Mouse (Mus musculus): ENCODE data around the gene Klf13. TPM values are rescaled to one million over a fixed set of nuclear protein-coding genes. Genes with fewer than 3 reads are reported as not detected.

Gene Klf13
- polyA plus RNA-seq, 1 experiment from 2014 or later = 32.3 TPM

DNA sequence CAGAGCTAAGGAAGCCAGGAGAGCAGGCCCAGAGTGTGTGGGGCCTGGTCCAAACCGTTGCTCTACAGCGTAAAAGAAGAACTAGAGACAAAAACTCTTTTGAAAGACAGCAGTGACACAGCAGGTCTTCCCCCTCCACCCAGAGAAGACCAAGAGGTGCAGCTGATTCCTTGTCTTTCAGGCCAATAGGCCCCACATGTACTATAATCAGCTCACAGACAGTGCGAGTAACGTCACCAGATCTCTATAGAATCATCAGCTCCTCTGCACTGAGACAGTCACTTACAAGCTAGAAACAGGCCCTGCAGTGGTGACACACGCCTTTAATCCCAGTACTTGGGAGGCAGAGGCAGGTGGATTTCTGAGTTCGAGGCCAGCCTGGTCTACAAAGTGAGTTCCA is 4.8 kb downstream of the Klf13 start:
- Histone ChIP-seq H3K9ac (no peak overlapping the region), H3K27ac (no peak overlapping the region), H3K9me3 (no peaks in the 10 kb centered on the region), H3K27me3 (replicated peaks) (no peaks in the 10 kb centered on the region), H3K4me2 (no peak overlapping the region), H3K36me3 (no peaks in the 10 kb centered on the region), H3K4me1 (peaks cover 12% of the 10 kb centered on the region; the same call in 1 of the 2 replicates), H3K4me3 (replicated peaks) (no peak overlapping the region)
- 78% methylated on average over 6 of the region's 6 CpGs for WGBS
- ATAC-seq (ENCODE audit: insufficient read depth, low FRiP score, low read depth) = no peak

DNA sequence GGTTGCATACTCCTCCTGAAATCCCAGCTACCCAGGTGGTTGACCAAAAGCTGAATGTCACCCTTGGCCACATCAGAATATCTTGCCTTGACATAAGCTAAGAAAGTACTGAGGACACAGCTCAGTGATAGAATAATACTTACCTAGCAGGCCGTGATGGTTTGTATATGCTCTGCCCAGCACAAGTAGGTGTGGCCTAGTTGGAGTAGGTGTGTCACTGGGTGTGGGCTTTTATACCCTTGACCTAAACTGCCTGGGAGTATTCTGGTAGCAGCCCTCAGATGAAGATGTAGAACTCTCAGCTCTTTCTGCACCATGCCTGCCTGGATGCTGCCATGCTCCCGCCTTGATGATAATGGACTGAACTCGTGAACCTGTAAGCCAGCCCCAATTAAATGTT is 6.3 kb downstream of the Klf13 start:
- Histone ChIP-seq H3K9ac (no peak overlapping the region), H3K4me2 (no peak overlapping the region), H3K36me3 (no peaks in the 10 kb centered on the region), H3K27me3 (replicated peaks) (no peaks in the 10 kb centered on the region), H3K27ac (no peak overlapping the region), H3K4me1 (peaks cover 12% of the 10 kb centered on the region; the same call in 1 of the 2 replicates), H3K4me3 (replicated peaks) (no peak overlapping the region), H3K9me3 (no peaks in the 10 kb centered on the region)
- no peak for ATAC-seq (ENCODE audit: insufficient read depth, low FRiP score, low read depth)
- 82% methylated on average over 3 of the region's 3 CpGs for WGBS

DNA sequence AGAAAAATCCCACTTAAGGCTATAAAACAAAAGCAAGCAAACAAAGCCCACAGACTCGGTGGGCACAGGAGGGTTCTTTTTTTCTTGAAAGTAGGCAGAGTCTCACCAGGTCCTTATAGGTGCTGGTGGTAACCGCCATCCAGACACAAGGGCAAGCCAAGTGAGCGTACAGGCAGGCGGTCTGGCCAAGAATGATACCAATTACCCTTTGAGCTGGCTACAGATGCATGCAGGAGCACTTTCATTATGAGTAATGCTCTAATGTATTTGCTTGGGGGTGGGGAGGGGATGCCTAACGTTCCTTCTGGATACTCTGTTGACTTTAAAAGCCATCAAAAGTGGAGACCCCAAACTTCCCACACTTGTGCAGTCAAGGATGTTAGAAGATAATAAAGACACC is 7.9 kb downstream of the Klf13 start:
- no peak overlapping the region for H3K27ac ChIP-seq
- no peaks in the 10 kb centered on the region for H3K9me3 ChIP-seq
- no peak overlapping the region for H3K4me2 ChIP-seq
- H3K36me3 ChIP-seq = no peaks in the 10 kb centered on the region
- 81% methylated on average over 5 of the region's 5 CpGs for WGBS
- peaks cover 14% of the 10 kb centered on the region for H3K4me1 ChIP-seq
- no peak overlapping the region for H3K4me3 ChIP-seq (replicated peaks)
- no peak for ATAC-seq (ENCODE audit: insufficient read depth, low FRiP score, low read depth)
- H3K27me3 ChIP-seq (replicated peaks) = no peaks in the 10 kb centered on the region
- H3K9ac ChIP-seq = no peak overlapping the region

DNA sequence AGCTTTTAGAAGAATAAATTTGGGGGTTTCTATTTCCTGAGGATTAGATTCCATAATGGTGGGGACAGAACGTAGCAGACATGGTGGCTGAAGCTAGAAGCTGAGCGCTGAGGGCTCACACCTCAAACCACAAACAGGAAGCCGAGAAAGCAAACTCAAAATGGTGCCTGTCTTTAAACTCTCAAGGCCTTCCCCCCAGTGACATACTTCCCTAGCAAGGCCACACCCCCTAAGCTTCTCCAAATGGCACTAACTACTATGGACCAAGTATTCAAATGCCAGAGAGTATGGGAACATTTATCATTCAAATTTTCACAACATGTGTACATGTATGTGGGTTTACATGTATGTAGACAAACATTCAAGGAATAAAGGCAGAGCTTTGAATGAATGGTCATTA is 8.6 kb downstream of the Klf13 start:
- H3K36me3 ChIP-seq = no peaks in the 10 kb centered on the region
- peaks cover 14% of the 10 kb centered on the region for H3K4me1 ChIP-seq
- whole genome bisulfite sequencing = 81% methylated on average over 3 of the region's 3 CpGs
- no peak overlapping the region for H3K9ac ChIP-seq
- H3K27me3 ChIP-seq (replicated peaks) = no peaks in the 10 kb centered on the region
- H3K4me3 ChIP-seq (replicated peaks) = no peak overlapping the region
- no peaks in the 10 kb centered on the region for H3K9me3 ChIP-seq
- no peak overlapping the region for H3K27ac ChIP-seq
- no peak for ATAC-seq (ENCODE audit: insufficient read depth, low FRiP score, low read depth)
- no peak overlapping the region for H3K4me2 ChIP-seq

DNA sequence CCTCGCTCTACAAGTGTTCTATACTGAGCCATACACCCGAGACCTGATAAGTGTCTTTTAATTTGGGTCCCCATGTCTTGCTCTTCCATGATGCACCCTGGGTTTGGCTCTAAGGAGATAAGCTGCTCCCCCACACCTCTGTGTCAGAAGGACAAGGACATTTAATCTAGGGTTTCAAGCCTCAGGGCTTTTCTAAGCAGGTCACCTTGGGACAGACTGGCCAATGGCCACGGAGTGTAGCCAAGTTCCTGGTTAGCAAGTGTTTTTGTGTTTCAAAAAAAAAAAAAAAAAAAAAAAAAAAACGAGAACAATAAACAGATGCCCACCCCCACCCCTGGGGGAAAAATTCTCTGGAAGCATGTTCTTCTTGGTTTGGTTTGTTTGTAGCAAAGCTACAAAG is 9.6 kb downstream of the Klf13 start:
- 86% methylated on average over 4 of the region's 4 CpGs for WGBS

DNA sequence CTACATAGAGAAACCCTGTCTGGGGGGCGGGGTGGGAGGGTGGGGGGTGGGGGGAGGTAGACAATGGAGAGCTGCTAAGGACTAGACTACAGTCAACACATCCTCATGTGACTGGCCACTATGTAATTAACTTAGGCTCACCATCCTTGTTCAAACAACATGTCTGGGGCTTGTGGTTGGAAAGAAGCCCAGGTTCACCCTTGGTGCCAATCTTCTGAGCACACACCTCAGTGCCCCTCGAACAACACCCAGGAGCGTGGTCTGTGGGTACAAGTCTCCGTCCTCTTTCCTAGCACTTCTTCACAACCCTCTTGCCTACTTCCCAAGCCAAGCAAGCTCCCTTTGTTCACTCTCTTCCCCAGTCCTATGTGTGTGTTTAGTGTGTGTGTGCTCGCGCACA is 11.6 kb downstream of the Klf13 start:
- no peak overlapping the region for H3K27ac ChIP-seq
- H3K36me3 ChIP-seq = no peaks in the 10 kb centered on the region
- no peaks in the 10 kb centered on the region for H3K27me3 ChIP-seq (replicated peaks)
- 91% methylated on average over 6 of the region's 6 CpGs for WGBS
- H3K4me2 ChIP-seq = no peak overlapping the region
- no peak overlapping the region for H3K4me3 ChIP-seq (replicated peaks)
- ATAC-seq (ENCODE audit: insufficient read depth, low FRiP score, low read depth) = no peak
- no peak overlapping the region for H3K9ac ChIP-seq
- no peaks in the 10 kb centered on the region for H3K9me3 ChIP-seq
- H3K4me1 ChIP-seq = peaks cover 22% of the 10 kb centered on the region

More for the DNA sequence above, 9.6 kb downstream of the Klf13 start:
- no peaks in the 10 kb centered on the region for H3K27me3 ChIP-seq (replicated peaks)
- H3K9me3 ChIP-seq = no peaks in the 10 kb centered on the region
- no peak overlapping the region for H3K4me3 ChIP-seq (replicated peaks)
- no peaks in the 10 kb centered on the region for H3K36me3 ChIP-seq
- H3K9ac ChIP-seq = no peak overlapping the region
- H3K4me1 ChIP-seq = peaks cover 20% of the 10 kb centered on the region
- no peak overlapping the region for H3K4me2 ChIP-seq
- no peak overlapping the region for H3K27ac ChIP-seq
- no peak for ATAC-seq (ENCODE audit: insufficient read depth, low FRiP score, low read depth)

DNA sequence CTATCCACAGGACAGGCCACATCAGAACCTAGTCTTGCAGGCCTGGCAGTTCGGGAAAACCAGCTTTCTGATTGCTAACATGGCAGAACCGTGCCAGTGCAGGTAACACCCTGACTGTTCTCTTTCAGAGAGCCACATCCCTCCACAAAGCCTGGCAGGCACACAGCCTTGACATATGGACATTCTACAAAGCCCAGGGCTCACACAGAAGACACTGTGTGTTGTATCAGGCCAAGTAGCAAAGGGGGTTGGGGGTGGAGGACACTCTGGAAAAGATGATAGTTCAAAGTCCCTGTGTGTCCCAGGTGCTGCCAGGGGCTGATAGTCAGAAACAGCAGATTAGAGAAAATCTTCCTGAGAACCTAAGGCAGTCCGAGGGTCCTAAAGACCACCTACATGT is 12.2 kb downstream of the Klf13 start:
- peak overlapping the region; percentile 33; the same call in 1 of the 2 replicates for H3K27ac ChIP-seq
- no peaks in the 10 kb centered on the region for H3K9me3 ChIP-seq
- no peaks in the 10 kb centered on the region for H3K27me3 ChIP-seq (replicated peaks)
- no peak overlapping the region for H3K9ac ChIP-seq
- 72% methylated on average over 3 of the region's 3 CpGs for WGBS
- H3K4me1 ChIP-seq = peaks cover 25% of the 10 kb centered on the region
- no peak overlapping the region for H3K4me3 ChIP-seq (replicated peaks)
- no peak overlapping the region for H3K4me2 ChIP-seq
- H3K36me3 ChIP-seq = no peaks in the 10 kb centered on the region
- no peak for ATAC-seq (ENCODE audit: insufficient read depth, low FRiP score, low read depth)

DNA sequence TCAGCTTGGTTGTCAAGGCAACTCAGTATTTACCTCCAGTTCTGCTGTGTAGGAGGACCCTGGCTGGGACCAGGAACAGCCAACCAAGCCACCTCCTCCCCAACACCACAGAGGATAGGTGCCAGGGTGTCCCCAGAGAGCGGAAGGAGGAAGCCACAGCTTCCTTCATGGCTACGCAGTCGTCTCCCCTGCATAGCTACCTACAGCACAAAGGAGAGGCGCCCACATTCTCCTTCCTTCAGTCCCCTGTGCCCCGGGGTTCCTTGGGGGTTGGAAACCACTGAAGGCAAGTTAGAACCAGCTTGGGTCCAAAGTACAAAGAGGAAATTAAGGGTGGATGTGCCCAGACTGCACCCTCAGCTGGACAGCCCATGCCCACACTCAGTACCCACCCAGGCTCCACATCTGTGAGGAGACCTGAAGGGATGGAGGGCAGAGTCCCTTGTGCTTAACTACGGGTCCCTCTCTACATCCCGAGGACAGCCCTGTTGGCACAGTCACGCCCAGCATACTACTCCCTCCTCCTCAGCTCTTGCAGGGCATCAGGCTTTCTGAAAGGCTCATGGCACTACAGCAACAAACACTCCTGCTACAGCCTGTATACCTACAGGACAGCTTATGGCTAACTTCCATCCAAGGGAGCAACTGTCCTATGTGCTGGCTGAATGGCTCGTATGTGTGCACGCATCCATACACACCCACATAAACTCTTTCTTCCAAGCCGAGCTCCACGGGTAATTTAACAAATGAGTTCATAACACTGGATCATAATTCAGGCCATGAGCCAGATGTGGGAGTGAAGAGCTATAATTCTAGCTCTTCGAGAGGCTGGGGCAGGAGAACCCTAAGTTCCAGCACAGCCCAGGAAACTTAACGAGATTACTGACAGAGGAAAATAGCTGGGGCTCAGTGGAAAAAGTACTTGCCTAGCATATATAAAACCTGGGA is 13.0 kb downstream of the Klf13 start:
- WGBS = 44% methylated on average over 14 of the region's 14 CpGs
- peak overlapping the region; percentile 83 for H3K27ac ChIP-seq

DNA sequence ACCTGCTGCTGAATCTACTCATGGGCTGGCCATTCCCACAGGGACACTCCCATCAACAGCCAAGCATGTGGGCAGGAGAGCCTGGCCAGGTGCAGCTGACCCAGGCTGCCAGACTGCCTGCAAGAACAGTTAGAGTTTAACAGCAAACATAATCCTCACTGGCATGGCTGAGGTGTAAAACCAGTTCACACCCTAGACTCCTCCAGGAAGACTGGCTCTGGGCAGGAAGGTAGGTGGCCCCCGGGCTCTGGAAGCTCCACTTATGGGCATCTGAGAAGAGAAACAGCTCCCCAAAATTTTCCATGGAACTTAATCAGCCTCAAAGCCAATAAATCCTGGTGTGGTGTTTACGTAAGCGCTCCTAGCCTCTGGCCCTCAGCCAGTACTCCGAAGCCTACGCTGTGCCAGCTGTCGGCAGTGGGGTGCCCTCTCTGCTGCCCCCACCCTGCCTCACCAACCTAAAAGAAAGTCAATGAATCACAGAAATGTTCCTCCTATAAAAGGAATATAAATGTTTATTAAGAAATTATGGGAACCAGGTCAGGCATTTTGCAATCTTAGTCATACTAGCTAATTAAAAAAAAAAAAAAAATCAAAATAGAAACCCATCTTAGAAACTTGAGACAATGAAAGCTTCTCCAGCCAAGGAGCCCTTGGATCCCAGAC is 13.8 kb downstream of the Klf13 start:
- Histone ChIP-seq H3K4me2 (peak overlapping the region; percentile 32; the same call in 1 of the 2 replicates), H3K9me3 (no peaks in the 10 kb centered on the region), H3K27me3 (replicated peaks) (no peaks in the 10 kb centered on the region), H3K27ac (peak overlapping the region; percentile 83), H3K4me3 (replicated peaks) (no peak overlapping the region), H3K9ac (no peak overlapping the region), H3K4me1 (peaks cover 30% of the 10 kb centered on the region), H3K36me3 (no peaks in the 10 kb centered on the region)
- ATAC-seq (ENCODE audit: insufficient read depth, low FRiP score, low read depth) = peak; percentile 48
- 21% methylated on average over 6 of the region's 6 CpGs for WGBS

More for the DNA sequence above, 13.0 kb downstream of the Klf13 start:
- peak; percentile 25 for ATAC-seq (ENCODE audit: insufficient read depth, low FRiP score, low read depth)
- H3K27me3 ChIP-seq (replicated peaks) = no peaks in the 10 kb centered on the region
- no peak overlapping the region for H3K4me3 ChIP-seq (replicated peaks)
- peak overlapping the region; percentile 32 for H3K4me2 ChIP-seq
- peaks cover 25% of the 10 kb centered on the region for H3K4me1 ChIP-seq
- H3K9ac ChIP-seq = no peak overlapping the region
- H3K36me3 ChIP-seq = no peaks in the 10 kb centered on the region
- no peaks in the 10 kb centered on the region for H3K9me3 ChIP-seq

DNA sequence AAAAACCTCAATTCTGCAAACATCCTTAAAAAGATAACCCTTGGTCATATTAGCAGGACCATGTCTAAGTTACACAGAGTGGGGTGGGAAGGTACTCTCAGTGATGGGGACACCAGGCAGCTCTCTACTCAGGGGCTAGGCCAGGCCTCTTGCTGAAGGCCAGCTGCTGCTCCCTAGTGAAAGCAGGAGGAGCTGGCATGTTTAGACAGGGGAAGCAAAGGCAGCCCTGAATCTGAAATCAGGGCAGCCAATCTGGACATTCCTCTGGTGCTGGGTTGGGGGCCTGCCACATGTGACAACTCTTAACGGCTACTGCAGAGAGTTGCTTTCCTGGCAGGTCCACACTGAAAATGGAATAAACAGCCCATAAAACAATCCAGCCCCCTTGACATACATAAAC is 14.6 kb downstream of the Klf13 start:
- Histone ChIP-seq H3K27ac (peak overlapping the region; percentile 83; the same call in 1 of the 2 replicates), H3K36me3 (no peaks in the 10 kb centered on the region), H3K9ac (no peak overlapping the region), H3K27me3 (replicated peaks) (no peaks in the 10 kb centered on the region), H3K4me1 (peaks cover 33% of the 10 kb centered on the region), H3K4me2 (no peak overlapping the region), H3K9me3 (no peaks in the 10 kb centered on the region), H3K4me3 (replicated peaks) (no peak overlapping the region)
- 32% methylated on average over 1 of the region's 1 CpGs for WGBS
- no peak for ATAC-seq (ENCODE audit: insufficient read depth, low FRiP score, low read depth)

DNA sequence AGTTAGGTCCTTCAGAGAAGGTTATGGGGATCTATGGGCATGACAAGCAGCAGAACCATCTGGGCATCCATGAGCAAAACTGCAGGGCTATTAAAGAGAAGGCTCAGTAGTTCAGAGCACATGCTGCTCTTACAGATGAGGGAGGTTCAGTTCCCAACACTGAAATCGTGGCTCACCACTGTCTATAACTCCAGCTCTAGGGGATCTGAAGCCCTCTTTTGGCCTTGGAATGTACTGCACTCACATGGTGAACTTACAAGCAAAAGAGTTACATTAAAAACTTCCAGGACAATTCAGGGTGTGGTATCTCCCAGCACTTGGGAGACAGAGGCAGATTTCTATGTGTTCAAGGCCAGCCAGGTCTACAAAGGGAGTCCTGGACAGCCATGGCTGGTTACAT is 15.7 kb downstream of the Klf13 start:
- H3K4me1 ChIP-seq = peaks cover 34% of the 10 kb centered on the region
- H3K9ac ChIP-seq = no peak overlapping the region
- no peaks in the 10 kb centered on the region for H3K27me3 ChIP-seq (replicated peaks)
- no peaks in the 10 kb centered on the region for H3K9me3 ChIP-seq
- H3K4me3 ChIP-seq (replicated peaks) = no peak overlapping the region
- H3K36me3 ChIP-seq = no peaks in the 10 kb centered on the region
- WGBS = 82% methylated on average over 1 of the region's 1 CpGs
- no peak overlapping the region for H3K4me2 ChIP-seq
- no peak overlapping the region for H3K27ac ChIP-seq
- ATAC-seq (ENCODE audit: insufficient read depth, low FRiP score, low read depth) = no peak

DNA sequence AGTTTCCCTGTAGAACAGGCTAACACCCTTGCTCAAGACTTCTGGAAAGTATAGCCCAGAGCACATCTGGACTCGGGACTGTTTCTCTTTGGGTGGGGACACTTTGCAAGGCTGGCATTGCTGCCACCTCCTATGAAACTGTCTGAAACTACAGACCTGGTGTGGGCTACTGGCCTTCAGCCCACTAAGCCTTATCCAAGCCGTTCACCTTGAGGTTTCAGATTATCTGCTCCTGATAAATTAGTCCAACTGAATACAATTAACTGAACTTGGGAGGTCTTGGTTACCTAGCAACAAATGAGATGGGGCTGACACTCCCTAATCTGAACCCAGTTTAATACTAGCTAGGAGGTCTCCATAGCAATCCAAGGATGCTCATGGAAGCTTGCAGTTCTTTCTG is 16.1 kb downstream of the Klf13 start:
- 60% methylated on average over 2 of the region's 2 CpGs for WGBS

More for the DNA sequence above, 16.1 kb downstream of the Klf13 start:
- H3K4me2 ChIP-seq = no peak overlapping the region
- no peak overlapping the region for H3K9ac ChIP-seq
- H3K27me3 ChIP-seq (replicated peaks) = no peaks in the 10 kb centered on the region
- no peaks in the 10 kb centered on the region for H3K9me3 ChIP-seq
- peaks cover 36% of the 10 kb centered on the region for H3K4me1 ChIP-seq
- no peak overlapping the region for H3K27ac ChIP-seq
- no peak for ATAC-seq (ENCODE audit: insufficient read depth, low FRiP score, low read depth)
- H3K4me3 ChIP-seq (replicated peaks) = no peak overlapping the region
- H3K36me3 ChIP-seq = no peaks in the 10 kb centered on the region
